Mouse (Mus musculus): ENCODE measurements around the gene Arhgap1.

Gene Arhgap1

GRCm38 (mm10) chr2:91650360-91650995 lies 818 bp downstream of the Arhgap1 start:
- DNase-seq = no peak

DNA sequence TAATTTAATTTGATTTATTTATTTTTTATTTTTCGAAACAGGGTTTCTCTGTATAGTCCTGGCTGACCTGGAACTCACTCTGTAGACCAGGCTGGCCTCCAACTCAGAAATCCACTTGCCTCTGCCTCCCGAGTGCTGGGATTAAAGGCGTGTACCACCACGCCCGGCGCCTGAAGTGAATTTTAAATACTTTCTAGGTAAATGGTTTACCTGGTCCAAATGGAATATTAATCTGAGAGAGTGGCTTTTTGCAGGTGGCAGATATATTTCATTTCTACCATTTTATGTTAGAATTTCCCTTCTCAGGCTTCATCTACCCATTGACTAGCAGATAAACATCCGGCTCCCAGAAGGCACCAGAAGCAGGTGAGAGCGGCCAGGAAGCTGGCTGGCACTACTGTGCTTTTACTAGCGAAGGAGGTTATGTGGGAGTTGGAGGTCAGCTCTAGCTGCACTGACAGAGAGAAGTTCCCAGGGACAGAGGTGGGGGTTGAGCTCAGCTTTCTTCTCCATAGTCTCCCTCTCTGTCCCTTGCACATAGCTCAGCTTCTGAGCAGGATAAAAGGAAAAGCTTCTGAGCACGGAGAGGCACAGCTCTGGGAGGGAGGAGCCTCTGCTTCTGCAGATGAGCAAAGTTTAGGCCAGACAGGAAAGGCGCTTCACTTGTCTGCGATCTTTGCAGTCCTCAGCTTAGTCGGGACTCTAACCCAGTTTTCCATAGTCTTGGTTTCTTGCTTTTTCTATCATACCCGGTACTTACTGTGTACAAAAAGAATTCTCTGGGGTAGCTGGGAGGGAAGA lies 2.0 kb downstream of the Arhgap1 start:
- peak; percentile 78 for DNase-seq

DNA sequence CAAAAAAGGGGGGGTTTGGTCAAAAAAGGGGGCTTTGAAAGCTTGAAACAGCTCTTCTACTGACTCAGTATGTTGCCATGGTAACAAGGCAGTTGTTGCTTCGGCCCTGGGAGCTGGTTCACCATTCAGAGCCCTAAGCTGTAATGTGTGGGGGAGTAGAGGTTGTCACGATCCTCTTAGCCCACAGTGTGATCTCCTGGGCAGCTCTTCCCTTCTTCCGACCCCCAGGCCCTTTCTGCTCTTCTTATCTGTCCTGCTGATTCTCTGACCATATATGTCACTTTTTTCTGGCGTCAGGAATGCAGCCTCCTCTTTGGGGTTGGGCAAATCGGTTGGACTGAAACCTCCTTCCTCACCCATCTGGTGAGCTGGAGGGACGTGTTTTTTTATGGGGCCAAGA lies 3.2 kb downstream of the Arhgap1 start:
- no peak for DNase-seq

DNA sequence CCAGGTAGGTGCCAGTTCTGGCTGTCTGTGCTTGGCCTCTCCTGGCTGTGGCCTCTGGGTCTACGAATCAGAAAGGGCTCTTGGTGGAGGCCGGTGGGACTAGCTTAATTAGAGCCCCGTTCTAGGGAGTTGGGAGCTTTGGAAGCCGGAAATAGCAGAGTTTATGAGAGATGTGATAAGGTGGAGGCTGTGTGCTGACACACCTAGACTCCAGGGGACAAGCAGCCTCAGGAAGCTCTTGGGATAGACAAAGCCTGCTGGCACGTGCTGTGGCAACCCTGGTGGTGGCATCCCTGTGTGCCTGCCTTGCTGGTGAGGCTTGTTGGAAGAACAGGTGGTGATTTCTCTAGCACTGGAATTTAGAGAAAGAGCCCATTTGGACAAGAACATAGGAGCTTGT lies 5.7 kb downstream of the Arhgap1 start:
- DNase-seq = no peak

- no peak for DNase-seq
These were observed 6.2 kb downstream of the Arhgap1 start for GRCm38 (mm10) chr2:91655827-91656226.

GRCm38 (mm10) chr2:91656774-91657173 lies 7.1 kb downstream of the Arhgap1 start:
- DNase-seq = no peak

- no peak for DNase-seq
These were observed 10.0 kb downstream of the Arhgap1 start for GRCm38 (mm10) chr2:91659657-91660056.

DNA sequence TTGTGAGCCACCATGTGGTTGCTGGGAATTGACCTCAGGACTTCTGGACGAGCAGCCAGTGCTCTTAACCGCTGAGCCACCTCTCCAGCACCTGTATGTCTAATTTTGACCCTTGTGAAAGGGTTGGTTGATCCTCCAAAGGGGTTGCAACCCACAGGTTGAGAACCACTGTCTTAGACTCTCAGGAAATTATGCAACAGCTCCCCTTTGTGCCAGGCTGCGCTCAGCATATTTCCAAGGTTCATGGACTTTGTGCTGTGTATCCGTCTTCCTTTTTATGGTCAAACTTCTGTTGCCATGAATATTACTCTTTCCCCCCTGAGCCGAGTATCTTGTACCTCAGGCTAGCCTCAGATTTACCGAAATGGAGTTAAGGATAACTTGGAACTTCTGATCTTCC lies 11.3 kb downstream of the Arhgap1 start:
- no peak for DNase-seq

DNA sequence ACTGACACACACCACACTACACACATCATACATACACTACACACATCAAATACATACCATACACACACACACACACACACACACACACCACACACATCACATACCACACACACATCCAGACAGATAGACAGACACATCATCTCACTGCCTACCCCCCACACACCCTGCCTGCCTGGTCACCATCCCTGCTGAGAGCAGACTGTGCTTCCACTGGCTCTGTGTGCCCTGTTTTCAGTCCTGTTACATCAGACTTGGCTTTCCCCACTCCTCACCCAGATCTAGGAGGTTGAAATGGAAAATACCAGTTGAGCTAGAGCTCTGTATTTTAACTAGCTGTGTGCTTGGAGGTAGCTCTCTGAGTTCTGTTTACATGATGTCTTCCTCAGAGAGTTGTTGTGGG lies 15.1 kb downstream of the Arhgap1 start:
- DNase-seq = no peak

GRCm38 (mm10) chr2:91666386-91666910 lies 16.8 kb downstream of the Arhgap1 start:
- DNase-seq = peak; percentile 94

- no peak for DNase-seq
These were observed 18.1 kb downstream of the Arhgap1 start for GRCm38 (mm10) chr2:91667747-91668146.

GRCm38 (mm10) chr2:91669326-91669725 lies 19.7 kb downstream of the Arhgap1 start:
- no peak for DNase-seq

DNA sequence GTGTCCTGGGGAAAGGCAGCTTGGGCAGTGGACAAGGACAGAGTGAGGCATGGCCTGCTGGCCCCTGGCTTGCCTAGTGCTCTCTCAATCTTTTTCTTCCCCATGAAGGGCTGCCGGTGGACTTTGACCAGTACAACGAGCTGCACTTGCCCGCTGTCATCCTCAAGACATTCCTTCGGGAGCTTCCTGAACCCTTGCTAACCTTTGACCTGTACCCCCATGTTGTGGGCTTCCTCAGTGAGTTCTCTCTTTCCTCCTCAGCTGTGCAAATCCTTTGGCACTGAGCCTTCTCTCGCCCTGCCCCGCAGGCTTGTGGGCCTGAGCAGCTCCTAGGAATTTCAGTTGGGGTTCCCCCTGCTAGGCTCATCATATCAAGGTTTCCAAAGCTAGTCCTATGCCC lies 20.4 kb downstream of the Arhgap1 start:
- no peak for DNase-seq

DNA sequence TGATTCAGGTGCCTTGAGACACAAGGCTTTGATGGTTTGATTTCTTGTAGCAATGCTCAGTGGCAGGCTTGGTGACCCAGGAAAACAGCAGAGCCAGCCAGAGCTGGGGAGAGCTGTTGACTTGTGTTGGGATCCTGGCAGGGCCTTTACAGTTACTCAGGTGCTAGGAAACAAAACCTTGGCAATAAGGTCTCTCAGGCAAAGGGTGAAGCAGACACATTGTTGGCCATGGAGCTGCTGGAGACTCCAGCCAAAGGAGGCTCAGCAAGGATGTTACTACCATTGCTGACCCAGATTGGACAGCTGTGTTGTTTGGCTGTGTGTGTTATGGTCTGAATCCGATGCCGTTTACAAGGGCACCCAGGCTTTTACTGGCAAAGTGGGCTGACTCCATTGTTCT lies 23.9 kb downstream of the Arhgap1 start:
- DNase-seq = peak; percentile 93

DNA sequence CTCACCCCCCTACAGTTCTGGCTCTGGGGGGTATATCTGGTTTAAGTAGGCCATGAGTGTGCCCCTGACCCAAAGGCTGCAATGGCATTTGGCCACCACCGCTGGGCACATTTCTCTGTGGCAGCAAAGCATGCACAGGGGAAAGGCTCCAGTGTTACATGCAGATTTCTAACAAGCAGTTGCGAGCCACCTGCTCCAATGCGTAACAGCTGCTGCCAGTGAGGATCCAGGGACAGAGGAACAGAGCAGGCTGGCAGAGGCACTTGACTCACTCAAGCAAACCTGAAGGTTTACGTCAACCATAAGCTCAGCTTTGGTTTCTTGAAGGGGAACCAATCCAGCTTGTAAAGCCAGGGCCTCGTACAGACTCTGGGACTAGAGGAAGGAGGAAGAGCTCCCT lies 25.2 kb downstream of the Arhgap1 start:
- DNase-seq = no peak

DNA sequence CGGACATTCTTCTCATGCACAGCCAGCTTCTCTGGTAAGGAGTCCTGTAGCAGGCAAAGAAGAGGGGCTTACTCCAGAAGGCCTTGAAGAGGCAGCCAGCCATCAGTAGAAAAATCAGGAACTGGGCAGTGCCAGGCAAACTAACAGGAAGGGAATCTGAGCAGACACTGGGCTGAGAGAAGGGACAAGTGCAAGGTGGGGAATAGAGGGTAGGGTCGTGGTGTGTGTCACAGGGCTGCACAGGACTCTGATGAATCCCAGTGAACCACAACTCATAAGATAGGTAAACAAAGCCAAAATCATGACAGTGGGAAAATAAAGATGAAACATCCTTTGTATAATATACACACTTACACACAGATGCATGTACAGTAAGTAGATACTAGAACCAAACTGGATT lies 26.8 kb downstream of the Arhgap1 start:
- no peak for DNase-seq

DNA sequence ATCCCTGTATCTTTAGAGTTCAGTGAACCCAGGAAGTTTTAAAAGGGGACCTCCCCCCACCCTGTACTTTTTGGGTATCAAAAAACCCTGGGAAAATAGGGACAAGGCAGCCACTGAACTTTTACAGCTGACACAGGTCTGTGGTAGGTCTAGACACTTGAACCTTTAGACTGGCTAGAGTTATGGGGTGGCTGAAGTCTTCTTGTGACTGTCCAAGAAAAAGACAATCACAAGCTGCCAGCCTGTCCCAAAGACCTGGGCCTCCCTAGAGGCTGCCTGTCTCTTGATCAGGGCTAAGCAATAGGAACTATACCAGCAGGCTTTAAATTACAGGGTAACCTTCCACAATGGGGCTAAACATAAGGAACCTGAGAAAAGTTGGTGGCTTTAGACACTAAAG lies 27.3 kb downstream of the Arhgap1 start:
- DNase-seq = no peak

GRCm38 (mm10) chr2:91682850-91683249 lies 33.2 kb downstream of the Arhgap1 start:
- peak; percentile 91 for DNase-seq

- peak; percentile 84 for DNase-seq
These were observed 34.3 kb downstream of the Arhgap1 start for GRCm38 (mm10) chr2:91683919-91684318.

GRCm38 (mm10) chr2:91689452-91689851 lies 39.8 kb downstream of the Arhgap1 start:
- peak; percentile 97 for DNase-seq

GRCm38 (mm10) chr2:91695436-91696224 lies 46.0 kb downstream of the Arhgap1 start:
- DNase-seq = peak; percentile 81

DNA sequence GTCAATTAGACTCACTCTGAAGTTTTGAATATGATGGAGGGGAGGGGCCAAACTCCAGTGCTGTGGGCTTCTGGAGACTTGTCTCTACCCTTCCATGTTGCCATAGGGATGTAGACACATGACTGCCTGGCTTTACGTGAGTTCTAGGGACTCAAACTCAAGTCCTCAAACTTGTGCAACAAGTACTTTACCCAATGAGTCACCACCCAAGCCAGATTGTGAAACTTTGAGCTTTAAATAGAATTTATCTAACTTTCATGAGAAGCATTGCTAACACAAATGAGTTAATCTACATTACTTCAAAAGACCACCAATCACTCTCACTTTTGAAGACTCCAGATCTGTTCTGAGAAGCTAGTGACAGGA lies 46.5 kb downstream of the Arhgap1 start:
- peak; percentile 84 for DNase-seq

- DNase-seq = peak; percentile 69
These were observed 49.6 kb downstream of the Arhgap1 start for GRCm38 (mm10) chr2:91699225-91699624.

DNA sequence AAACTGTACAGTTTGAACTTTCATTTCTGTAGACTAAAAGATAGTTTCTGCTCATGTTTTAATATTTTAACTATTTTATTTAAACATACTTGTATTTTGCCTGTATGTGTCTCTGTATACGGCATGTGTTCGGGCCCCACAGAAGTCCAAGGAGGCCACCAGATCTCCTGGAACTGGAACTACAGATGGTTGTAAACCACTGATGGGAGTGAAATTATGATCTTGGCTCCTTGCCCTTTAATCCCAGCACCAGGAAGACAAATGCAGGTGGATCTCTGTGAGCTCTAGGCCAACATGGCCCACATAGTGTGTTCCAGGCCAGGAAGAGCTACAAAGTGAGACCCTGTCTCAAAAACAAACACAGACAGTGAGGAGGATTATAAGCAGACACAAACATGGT lies 51.7 kb downstream of the Arhgap1 start:
- DNase-seq = peak; percentile 63

All from heart, adult 11 months (tissue).